Mouse (Mus musculus) midbrain, embryonic 14.5 days (tissue): ENCODE data around the gene Slc41a1. TPM values are rescaled to one million over a fixed set of nuclear protein-coding genes. Genes with fewer than 3 reads are reported as not detected.

Experiments
- ATAC-seq: fragments of 200-750 bp; cut with Nextera tagmentation; 2 replicates; pipeline ENCODE4 v1.8.0; 2017; ENCODE audit warnings: moderate number of reproducible peaks, moderate library complexity; ENCODE audit not compliant: low FRiP score, low TSS enrichment
- DNase-seq: peaks from one replicate; pipeline ENCODE4 v3.0.0-alpha.2; 2015
- H3K27ac ChIP-seq: fragments of 300-500 bp; sonication (generic); replicated peaks from 2 replicates; pipeline ENCODE4 v1.5.1; 2014; ENCODE audit warnings: mild to moderate bottlenecking, low read depth, low read length, moderate library complexity
- H3K27me3 ChIP-seq: fragments of 300-500 bp; sonication (generic); 2 replicates; pipeline ENCODE4 v1.6.1; 2014; ENCODE audit warnings: low read length, control low read depth, mixed read lengths; ENCODE audit not compliant: control insufficient read depth, insufficient read depth
- H3K36me3 ChIP-seq: fragments of 300-500 bp; sonication (generic); 2 replicates; pipeline ENCODE4 v1.6.1; 2014; ENCODE audit warnings: low read length, control low read depth; ENCODE audit not compliant: control insufficient read depth, insufficient read depth
- H3K4me1 ChIP-seq: fragments of 300-500 bp; sonication (generic); 2 replicates; pipeline ENCODE4 v1.6.1; 2014; ENCODE audit warnings: mild to moderate bottlenecking, antibody characterized with exemption, low read length, control low read depth; ENCODE audit not compliant: control insufficient read depth, insufficient read depth
- H3K4me2 ChIP-seq: fragments of 300-500 bp; sonication (generic); 2 replicates; pipeline ENCODE4 v1.6.1; 2014; ENCODE audit warnings: mild to moderate bottlenecking, low read length, moderate library complexity
- H3K4me3 ChIP-seq: fragments of 300-500 bp; sonication (generic); replicated peaks from 2 replicates; pipeline ENCODE4 v1.5.1; 2014; ENCODE audit warnings: low read depth, low read length
- H3K9ac ChIP-seq: fragments of 300-500 bp; sonication (generic); replicated peaks from 2 replicates; pipeline ENCODE4 v1.6.1; 2014; ENCODE audit warnings: mild to moderate bottlenecking, low read length, moderate library complexity
- H3K9me3 ChIP-seq: fragments of 300-500 bp; sonication (generic); 2 replicates; pipeline ENCODE4 v1.6.1; 2016; ENCODE audit warnings: low read length, control low read depth, mixed read lengths; ENCODE audit not compliant: control insufficient read depth
- WGBS: fragments of 180-500 bp; shearing (Covaris S2); extraction: QIAGEN DNeasy Blood & Tissue Kit; methylation state at CpG from one replicate; pipeline ENCODE4 v1.1.7; 2014; 5-methylcytosine and 5-hydroxymethylcytosine counted together
- polyA plus RNA-seq: library from polyadenylated mRNA; unstranded; fragments of >200 nt; fragmentation: Nextera tagmentation; extraction: Ambion mirVana; gene quantifications from 2 replicates; pipeline ENCODE4 v1.2.1, GENCODE M21; 2014

Slc41a1 gene
- polyA plus RNA-seq, 1 experiment from 2014 or later, result 12.9 TPM

DNA sequence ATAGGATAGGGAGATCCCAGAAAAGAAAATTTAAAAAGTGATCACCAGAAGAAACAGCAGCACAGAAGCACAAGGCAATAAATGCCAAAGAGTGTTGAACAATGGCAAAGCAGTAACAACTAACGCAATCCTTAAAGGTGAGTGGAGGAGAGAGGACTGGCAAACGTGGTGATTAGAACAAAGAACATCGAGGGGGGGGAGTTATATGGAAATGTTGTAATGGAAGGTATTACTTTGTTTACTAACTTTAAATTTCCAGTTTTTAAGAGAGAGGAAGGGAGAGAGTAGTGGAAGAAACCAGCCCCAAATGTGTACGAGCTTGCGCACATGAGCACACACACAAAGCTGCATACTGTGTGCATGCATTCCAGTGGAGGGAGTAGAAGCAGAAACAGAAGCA is 38.3 kb downstream of the Slc41a1 start:
- no peak for DNase-seq
- H3K4me1 ChIP-seq, result no peaks in the 10 kb centered on the region
- H3K4me3 ChIP-seq, result no peak overlapping the region
- H3K27me3 ChIP-seq, result no peaks in the 10 kb centered on the region
- 81% methylated on average over 5 of the region's 5 CpGs for WGBS
- no peak for ATAC-seq
- no peak overlapping the region for H3K27ac ChIP-seq
- H3K4me2 ChIP-seq, result no peak overlapping the region
- H3K36me3 ChIP-seq, result no peaks in the 10 kb centered on the region
- no peaks in the 10 kb centered on the region for H3K9me3 ChIP-seq
- no peak overlapping the region for H3K9ac ChIP-seq

DNA sequence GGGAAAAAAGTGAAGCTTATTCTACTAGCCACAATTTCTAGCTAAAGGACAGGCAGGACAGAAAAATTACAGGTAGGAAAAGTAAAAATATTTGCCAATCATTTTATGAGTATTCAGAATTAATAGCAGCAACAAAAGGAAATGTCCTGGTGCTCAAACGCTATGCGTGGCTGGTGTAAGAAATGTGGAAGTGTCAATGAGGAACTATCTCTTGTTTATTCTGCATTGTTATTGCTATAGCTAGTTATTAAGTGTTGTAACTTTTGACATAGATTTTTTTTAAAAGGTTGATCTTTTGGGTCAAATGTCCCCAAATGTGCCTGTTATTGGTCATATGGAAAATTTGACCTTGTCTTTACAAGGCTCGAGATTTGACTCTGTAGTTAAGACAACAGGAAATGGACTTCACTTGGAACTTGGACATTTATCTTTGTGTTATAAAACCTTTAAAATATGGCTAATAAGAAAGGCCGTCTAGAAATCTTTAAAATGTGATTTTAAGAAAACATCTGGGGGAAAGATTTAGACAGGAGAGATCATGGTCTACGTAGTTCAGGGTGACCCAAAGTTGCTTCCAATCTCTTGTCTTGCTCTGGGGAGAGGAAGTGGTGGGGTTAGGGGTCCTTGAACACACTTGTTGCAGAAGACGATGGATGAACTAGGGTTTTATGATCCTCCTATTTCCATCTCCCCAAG is 39.2 kb downstream of the Slc41a1 start:
- H3K4me3 ChIP-seq, result no peak overlapping the region
- H3K9me3 ChIP-seq, result no peaks in the 10 kb centered on the region
- ATAC-seq, result no peak; the same call in 1 of the 2 replicates
- no peak overlapping the region for H3K9ac ChIP-seq
- no peak overlapping the region for H3K27ac ChIP-seq
- no peak for DNase-seq
- H3K36me3 ChIP-seq, result no peaks in the 10 kb centered on the region
- no peaks in the 10 kb centered on the region for H3K27me3 ChIP-seq
- H3K4me1 ChIP-seq, result no peaks in the 10 kb centered on the region
- 86% methylated on average over 6 of the region's 6 CpGs for WGBS
- no peak overlapping the region for H3K4me2 ChIP-seq

DNA sequence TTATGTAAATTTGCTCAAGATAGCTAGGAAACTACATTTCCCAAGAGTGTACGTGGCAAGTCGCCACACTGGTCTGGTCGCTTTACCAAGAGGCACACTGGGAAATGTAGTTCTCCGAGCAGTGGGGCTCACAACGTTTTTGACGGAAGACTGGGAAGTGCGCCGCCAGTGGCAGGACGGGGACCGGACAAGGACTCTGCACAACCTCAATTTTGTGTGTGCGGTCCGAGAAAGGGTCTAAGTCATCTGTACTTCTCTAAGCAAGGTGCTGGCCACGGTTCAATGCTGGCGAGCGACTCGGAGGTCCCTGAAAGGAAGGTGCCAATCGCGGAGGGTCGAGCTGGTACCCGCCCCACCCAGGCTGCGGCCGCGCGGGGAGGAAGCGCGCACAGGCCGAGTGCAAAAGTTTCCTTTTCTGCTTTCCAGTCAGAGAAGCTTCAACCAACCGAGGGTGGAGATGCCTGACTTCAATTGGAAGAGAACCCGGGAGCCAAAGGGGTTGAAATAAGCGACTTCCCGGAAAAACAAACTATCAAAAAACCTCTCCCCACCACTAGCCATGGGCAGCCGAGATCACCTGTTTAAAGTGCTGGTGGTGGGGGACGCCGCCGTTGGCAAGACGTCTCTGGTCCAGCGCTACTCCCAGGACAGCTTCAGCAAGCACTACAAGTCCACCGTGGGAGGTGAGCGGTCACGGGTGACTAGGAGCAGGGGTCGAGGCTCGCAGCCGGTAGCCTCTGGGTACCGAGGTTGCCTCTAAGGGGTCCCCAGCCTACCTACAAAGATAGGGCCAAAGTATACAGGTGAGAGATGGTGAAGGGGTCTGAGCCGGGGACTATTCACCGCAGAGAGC is 40.0 kb downstream of the Slc41a1 start, which contains the start of gene Rab29:
Gene Rab29, plus strand, starts transcription at position 132 of the 853 bp plus-strand sequence.
- no peaks in the 10 kb centered on the region for H3K4me1 ChIP-seq
- WGBS, result under 1% methylated on average over 46 of the region's 46 CpGs
- no peak within 1 kb of the TSS for H3K27ac ChIP-seq
- DNase-seq (peak; percentile 95), ATAC-seq (peak; percentile 95)
- H3K36me3 ChIP-seq, result no peaks in the 10 kb centered on the region
- no peaks in the 10 kb centered on the region for H3K9me3 ChIP-seq
- H3K4me2 ChIP-seq, result peak within 1 kb of the TSS; percentile 84
- H3K4me3 ChIP-seq, result peak within 1 kb of the TSS; percentile 49
- peak within 1 kb of the TSS; percentile 40 for H3K9ac ChIP-seq
- no peaks in the 10 kb centered on the region for H3K27me3 ChIP-seq

DNA sequence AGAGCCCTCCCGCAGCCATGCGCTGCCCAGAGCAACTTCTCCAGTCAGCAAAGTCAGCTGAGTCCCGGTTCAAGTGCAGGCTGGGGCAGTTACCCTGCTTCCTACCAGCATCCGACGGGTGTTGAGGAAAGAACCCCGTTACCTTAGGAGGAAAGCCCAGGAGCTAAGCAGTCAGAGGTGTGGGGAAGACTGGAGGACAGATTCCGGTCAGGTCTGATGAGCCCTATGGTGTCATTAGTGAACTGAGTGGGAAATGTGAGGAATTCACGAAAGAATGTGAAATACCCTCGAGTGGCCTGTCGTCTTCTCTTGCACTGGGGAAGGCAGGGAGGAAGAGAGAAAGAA is 40.6 kb downstream of the Slc41a1 start:
- H3K9me3 ChIP-seq, result no peaks in the 10 kb centered on the region
- DNase-seq, result no peak
- no peaks in the 10 kb centered on the region for H3K4me1 ChIP-seq
- no peaks in the 10 kb centered on the region for H3K36me3 ChIP-seq
- H3K27ac ChIP-seq, result no peak overlapping the region
- ATAC-seq, result no peak
- WGBS, result 30% methylated on average over 10 of the region's 10 CpGs
- no peaks in the 10 kb centered on the region for H3K27me3 ChIP-seq
- H3K9ac ChIP-seq, result no peak overlapping the region
- H3K4me2 ChIP-seq, result peak overlapping the region; percentile 84
- H3K4me3 ChIP-seq, result peak overlapping the region; percentile 49

DNA sequence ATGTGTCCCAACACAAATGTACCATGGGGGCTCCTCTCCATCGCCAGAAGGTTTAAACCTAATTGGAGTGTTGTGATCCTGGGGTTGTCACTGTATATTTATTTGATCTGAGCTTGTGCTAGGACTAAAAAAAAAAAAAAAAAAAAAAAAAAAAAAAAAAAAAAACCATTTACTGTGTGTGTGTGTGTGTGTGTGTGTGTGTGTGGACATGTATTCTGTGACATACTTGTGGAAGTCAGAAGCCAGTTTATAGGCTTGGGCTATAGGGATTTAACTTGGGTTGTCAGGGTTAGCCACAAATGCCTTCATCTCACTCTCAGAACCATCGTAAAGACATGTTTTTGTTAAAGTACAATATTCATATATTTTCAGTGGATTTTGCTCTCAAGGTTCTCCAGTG is 42.3 kb downstream of the Slc41a1 start:
- no peak overlapping the region for H3K27ac ChIP-seq
- H3K4me3 ChIP-seq, result no peak overlapping the region
- DNase-seq (no peak), ATAC-seq (no peak)
- no peak overlapping the region for H3K9ac ChIP-seq
- no peaks in the 10 kb centered on the region for H3K9me3 ChIP-seq
- no peaks in the 10 kb centered on the region for H3K27me3 ChIP-seq
- no peaks in the 10 kb centered on the region for H3K36me3 ChIP-seq
- 95% methylated on average over 2 of the region's 2 CpGs for WGBS
- H3K4me2 ChIP-seq, result no peak overlapping the region
- no peaks in the 10 kb centered on the region for H3K4me1 ChIP-seq

DNA sequence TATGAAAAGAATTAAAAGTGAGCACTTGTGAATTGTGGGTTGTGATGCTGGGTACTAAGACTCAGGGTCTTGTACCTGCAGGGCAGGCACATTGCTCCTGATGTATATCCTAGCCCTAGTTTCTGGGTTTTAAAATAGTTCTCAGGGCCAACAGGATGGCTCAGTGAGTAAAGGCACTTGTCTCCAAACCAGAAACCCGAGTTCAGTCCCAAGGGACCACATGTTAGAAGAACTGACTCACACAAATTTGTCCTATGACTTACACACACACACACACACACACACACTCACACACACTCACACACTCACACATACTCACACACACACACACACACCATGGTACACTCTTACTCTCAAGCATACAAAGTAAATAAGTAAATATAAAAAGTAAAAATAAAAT is 45.6 kb downstream of the Slc41a1 start:
- 78% methylated on average over 1 of the region's 1 CpGs for WGBS
- DNase-seq, result no peak
- H3K4me2 ChIP-seq, result no peak overlapping the region
- H3K4me3 ChIP-seq, result no peak overlapping the region
- no peak overlapping the region for H3K9ac ChIP-seq
- H3K4me1 ChIP-seq, result no peaks in the 10 kb centered on the region
- no peaks in the 10 kb centered on the region for H3K27me3 ChIP-seq
- no peaks in the 10 kb centered on the region for H3K36me3 ChIP-seq
- ATAC-seq, result no peak
- no peaks in the 10 kb centered on the region for H3K9me3 ChIP-seq
- H3K27ac ChIP-seq, result no peak overlapping the region

DNA sequence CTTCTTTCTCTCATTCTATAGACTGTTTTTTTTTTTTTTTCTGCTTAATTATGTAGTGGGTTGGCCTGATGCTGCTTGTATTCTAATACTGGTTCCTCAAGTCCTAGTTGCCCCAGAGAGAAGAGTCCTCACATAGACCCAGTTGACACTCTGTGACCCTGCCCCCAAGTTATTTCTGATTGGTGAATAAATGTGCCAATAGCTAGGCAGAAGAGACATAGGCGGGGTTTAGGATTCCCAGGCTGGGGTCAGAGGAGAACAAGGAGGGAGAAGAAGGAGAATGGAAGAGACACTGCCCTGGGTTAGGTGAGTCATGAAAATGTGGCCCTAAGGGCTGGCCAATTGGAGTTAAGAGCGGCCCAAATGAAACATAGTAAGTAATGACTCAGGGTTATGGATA is 52.5 kb downstream of the Slc41a1 start:
- H3K4me1 ChIP-seq, result no peaks in the 10 kb centered on the region
- H3K4me2 ChIP-seq, result no peak overlapping the region
- H3K27me3 ChIP-seq, result no peaks in the 10 kb centered on the region
- no peak overlapping the region for H3K4me3 ChIP-seq
- DNase-seq, result no peak
- H3K36me3 ChIP-seq, result no peaks in the 10 kb centered on the region
- no peaks in the 10 kb centered on the region for H3K9me3 ChIP-seq
- H3K9ac ChIP-seq, result no peak overlapping the region
- no peak for ATAC-seq
- WGBS, result 88% methylated on average over 2 of the region's 2 CpGs
- H3K27ac ChIP-seq, result no peak overlapping the region

DNA sequence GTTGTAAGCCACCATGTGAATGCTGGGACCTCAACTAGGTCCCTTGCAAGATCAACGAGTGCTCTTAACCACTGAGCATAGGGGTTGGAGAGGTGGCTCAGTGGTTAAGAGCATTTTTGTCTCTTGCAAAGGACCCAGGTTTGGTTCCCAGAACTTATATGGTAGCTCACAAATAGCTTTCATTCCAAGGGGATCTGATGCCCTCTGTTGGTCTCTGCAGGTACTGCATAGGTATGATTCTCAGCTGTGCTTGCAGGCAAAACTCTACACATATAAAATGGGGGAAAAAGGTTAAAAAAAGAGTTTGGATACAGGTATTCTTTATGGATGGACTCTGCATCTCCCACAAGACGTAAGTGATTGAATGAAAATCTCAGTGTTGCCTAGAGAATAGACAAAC is 55.5 kb downstream of the Slc41a1 start:
- Histone ChIP-seq H3K27me3 (no peaks in the 10 kb centered on the region), H3K4me3 (no peak overlapping the region), H3K4me2 (no peak overlapping the region), H3K9ac (no peak overlapping the region), H3K9me3 (no peaks in the 10 kb centered on the region), H3K36me3 (no peaks in the 10 kb centered on the region), H3K4me1 (no peaks in the 10 kb centered on the region), H3K27ac (no peak overlapping the region)
- DNase-seq (no peak), ATAC-seq (no peak)
- WGBS, result 79% methylated on average over 2 of the region's 2 CpGs

DNA sequence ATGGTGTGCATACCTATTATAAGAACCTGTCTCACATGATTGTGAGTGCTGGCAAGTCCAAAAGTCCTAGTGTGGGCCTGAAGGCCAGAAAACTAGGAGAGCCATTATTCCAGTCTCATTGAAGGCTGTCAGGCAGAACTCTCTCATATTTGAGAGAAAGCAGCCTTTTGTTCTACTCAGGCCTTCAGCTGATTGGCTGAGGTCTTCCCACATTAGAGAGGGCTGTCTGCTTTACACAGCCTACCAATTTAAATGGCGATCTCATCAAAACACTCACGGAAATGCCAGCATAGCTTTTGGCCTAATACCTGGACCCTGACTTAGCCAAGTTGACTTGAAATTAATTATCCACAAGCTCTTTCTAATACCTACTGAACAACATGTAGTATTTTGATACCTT is 58.9 kb downstream of the Slc41a1 start:
- no peak for ATAC-seq
- Histone ChIP-seq H3K9me3 (no peaks in the 10 kb centered on the region), H3K4me3 (no peak overlapping the region), H3K4me2 (no peak overlapping the region), H3K36me3 (no peaks in the 10 kb centered on the region), H3K9ac (no peak overlapping the region), H3K27ac (no peak overlapping the region), H3K27me3 (no peaks in the 10 kb centered on the region), H3K4me1 (no peaks in the 10 kb centered on the region)
- WGBS, result 69% methylated on average over 2 of the region's 2 CpGs
- no peak for DNase-seq
